Mouse (Mus musculus): Measurements from ENCODE around the gene Ttpal. TPM values are rescaled to one million over a fixed set of nuclear protein-coding genes. Genes with fewer than 3 reads are reported as not detected.
"Not testable (repeated sequence)": the region's sequence is repeated elsewhere in the genome, so short reads cannot be mapped to it uniquely, and the experiment has no call there.

Gene Ttpal
- total RNA-seq, 2 experiments from 2014 or later = 10.9 to 15.6 TPM

GRCm38 (mm10) chr2:163617232-163617863 lies 15.2 kb downstream of the Ttpal start:
- peak; percentile 8; the same call in 1 of the 2 replicates for ATAC-seq (replicated peaks; ENCODE audit: low FRiP score, low TSS enrichment, poor library complexity, severe bottlenecking)

GRCm38 (mm10) chr2:163617874-163618273 lies 15.8 kb downstream of the Ttpal start:
- no peak for ATAC-seq (replicated peaks; ENCODE audit: low FRiP score, low TSS enrichment, poor library complexity, severe bottlenecking)

GRCm38 (mm10) chr2:163620451-163620850 lies 18.3 kb downstream of the Ttpal start:
- ATAC-seq (replicated peaks; ENCODE audit: low FRiP score, low TSS enrichment, poor library complexity, severe bottlenecking) = no peak

- not testable (repeated sequence) for ATAC-seq (replicated peaks; ENCODE audit: low FRiP score, low TSS enrichment, poor library complexity, severe bottlenecking)
Measured at GRCm38 (mm10) chr2:163621401-163621800, 19.3 kb downstream of the Ttpal start.

- no peak for ATAC-seq (replicated peaks; ENCODE audit: low FRiP score, low TSS enrichment, poor library complexity, severe bottlenecking)
Measured at GRCm38 (mm10) chr2:163631223-163631622, 29.1 kb downstream of the Ttpal start.

DNA sequence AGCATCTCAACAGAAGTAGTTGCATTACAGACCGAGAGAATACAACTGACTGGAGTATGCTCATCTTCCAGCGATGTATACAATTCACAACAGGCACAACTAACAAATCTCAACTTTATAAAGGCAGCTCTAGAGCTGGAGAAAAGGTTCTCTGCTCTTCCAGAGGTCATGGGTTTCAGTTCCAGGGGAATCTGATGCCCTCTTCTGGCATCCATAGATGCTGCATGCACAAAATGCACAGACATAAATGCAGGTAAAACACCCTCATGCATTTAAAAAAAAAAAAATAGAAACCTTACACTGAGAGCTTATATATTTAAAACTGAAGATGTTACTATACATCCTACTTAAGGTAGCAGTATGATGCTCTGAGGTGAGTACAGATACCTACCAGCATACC lies 29.6 kb downstream of the Ttpal start:
- ATAC-seq (replicated peaks; ENCODE audit: low FRiP score, low TSS enrichment, poor library complexity, severe bottlenecking) = no peak

- ATAC-seq (replicated peaks; ENCODE audit: low FRiP score, low TSS enrichment, poor library complexity, severe bottlenecking) = no peak
Measured at GRCm38 (mm10) chr2:163634211-163634610, 32.1 kb downstream of the Ttpal start.

GRCm38 (mm10) chr2:163636057-163636456 lies 33.9 kb downstream of the Ttpal start:
- ATAC-seq (replicated peaks; ENCODE audit: low FRiP score, low TSS enrichment, poor library complexity, severe bottlenecking) = no peak

DNA sequence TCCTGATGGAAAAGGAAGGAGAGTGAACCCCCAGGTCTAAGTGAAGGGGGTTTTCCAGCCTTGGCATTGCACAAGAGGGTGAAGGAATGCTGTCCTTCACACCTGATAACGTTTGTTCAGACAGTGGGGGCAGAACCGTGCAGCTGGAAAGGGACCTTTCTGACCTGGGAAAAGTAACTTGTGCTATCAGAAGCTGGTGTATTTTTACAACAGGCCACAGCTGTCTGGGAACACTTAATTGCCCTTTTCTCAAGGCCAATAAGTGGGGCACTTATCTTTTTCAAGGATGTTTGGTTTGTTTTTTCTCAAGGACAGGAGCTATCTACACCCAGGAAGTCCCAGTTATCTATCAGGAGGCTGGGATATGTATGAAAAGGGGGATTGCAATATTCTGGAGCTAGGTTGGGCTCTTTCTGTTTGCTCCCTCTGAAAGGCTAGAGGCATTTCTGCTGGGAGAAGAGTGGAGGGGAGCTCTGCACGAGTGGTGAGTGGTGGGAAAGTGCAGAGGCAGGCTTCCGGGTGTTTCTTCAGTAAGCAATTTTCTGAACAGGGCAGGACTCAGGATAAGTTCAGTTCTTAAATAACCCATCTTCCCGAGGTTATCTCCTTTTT lies 35.6 kb downstream of the Ttpal start:
- no peak for ATAC-seq (replicated peaks; ENCODE audit: low FRiP score, low TSS enrichment, poor library complexity, severe bottlenecking)

DNA sequence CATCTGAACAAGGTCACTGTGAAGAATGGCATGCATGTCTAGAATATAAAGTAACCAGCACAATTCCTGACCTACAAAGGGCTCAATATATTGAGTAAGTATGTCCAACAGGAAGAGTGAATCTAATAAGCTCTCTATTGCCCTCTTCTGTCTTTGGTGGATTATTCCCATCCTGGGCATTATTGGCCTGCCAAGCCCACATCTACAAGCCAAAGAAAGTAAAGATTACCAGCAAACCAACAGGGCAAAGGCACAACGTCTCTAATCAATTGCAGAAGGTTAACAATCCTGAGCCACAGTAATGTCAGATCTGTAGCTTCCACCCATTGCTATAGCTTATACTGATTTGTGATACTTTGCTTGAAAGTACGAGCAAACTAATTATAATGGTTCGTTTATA lies 38.4 kb downstream of the Ttpal start:
- ATAC-seq (replicated peaks; ENCODE audit: low FRiP score, low TSS enrichment, poor library complexity, severe bottlenecking) = no peak

DNA sequence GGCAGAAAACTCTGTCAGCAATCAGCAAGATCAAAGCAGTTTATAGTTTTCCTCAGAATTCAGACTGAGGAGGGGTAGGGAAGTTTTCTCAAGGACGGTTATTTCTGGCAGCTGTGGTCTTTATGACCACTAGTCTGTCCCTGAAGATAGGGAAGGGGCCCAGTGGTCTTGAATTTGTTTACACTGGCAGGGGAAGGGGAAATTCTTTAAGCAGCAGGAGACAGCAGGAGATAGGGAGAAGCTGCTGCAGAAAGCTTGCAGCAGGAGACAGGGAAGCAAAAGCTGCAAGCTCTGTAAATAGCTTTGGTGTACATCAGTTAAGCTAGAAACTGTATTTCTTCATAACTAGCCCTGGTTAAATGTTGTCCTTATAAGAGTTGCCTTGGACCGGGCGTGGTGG lies 39.6 kb downstream of the Ttpal start:
- no peak for ATAC-seq (replicated peaks; ENCODE audit: low FRiP score, low TSS enrichment, poor library complexity, severe bottlenecking)

DNA sequence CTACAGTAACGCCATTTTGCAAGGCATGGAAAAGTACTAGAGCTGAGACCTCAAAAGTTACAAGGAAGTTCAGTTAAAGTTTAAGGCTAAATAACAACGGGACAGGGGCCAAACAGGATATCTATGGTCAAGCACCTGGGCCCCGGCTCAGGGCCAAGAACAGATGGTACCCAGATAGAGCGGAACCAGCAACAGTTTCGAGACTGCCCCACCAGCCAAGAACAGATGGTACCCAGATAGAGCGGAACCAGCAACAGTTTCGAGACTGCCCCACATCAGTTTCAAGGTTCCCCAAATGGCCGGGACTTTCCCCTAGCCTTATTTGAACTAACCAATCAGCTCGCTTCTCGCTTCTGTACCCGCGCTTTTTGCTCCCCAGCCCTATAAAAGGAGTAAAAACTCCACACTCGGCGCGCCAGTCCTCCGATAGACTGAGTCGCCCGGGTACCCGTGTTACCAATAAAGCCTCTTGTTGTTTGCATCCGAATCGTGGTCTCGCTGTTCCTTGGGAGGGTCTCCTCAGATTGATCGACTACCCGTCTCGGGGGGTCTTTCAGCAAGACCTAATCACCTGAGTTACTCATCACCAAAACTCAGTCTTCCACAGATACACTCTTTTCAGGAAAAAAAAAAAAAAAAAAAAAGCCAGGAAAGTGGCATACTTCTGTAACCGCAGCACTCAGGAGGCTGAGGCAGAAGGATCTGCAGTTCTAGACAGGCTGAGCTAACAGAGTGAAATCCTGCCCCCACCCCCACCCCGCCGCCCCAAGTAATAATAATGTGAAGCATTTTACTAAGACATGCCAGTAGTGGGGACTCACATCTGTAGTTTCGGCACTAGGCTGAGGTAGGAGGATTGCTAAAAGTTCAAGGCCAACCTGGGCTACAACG lies 40.8 kb downstream of the Ttpal start:
- peak; percentile 50 for ATAC-seq (replicated peaks; ENCODE audit: low FRiP score, low TSS enrichment, poor library complexity, severe bottlenecking)

DNA sequence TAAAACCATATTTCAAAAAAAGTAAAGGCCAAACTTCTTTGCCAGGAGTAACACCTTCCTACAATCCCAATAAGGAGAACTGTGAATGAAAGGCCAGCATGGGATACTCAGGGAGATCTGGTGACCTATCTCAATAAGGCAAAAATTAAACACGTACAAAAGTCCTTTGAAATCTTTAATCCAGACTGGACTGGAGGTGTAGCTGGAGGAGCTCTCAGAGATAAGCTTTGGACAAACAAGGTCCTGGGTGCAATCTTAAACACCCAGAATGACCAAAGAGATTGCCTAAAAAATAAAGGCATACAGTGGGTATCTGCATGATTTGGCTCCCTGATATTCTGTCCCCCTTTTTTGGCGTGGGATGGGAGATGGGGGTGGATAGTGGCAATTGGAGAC lies 41.5 kb downstream of the Ttpal start:
- ATAC-seq (replicated peaks; ENCODE audit: low FRiP score, low TSS enrichment, poor library complexity, severe bottlenecking) = 0 out of 2 replicates have a peak, but pooled peaks have one; percentile 0

DNA sequence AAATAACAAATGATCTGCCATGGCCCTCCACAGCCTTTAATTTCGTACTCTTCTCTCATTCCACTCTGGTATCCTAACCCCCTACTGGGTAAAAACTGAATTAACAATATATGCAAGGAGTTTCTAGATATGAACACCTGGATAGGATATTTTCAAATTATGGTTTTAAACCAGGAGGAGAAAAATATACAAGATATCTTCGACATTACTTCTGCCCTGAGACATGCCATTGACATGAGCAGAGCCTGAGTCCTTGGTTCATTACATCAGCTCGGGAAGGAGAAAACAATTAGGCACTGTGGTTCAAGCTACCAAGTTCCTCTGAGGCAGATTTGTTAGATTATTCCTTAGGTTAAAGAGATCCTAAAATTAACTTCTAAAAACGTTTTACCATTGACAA lies 41.9 kb downstream of the Ttpal start:
- 0 out of 2 replicates have a peak, but pooled peaks have one; percentile 7 for ATAC-seq (replicated peaks; ENCODE audit: low FRiP score, low TSS enrichment, poor library complexity, severe bottlenecking)

- peak; percentile 77 for ATAC-seq (replicated peaks; ENCODE audit: low FRiP score, low TSS enrichment, poor library complexity, severe bottlenecking)
Measured at GRCm38 (mm10) chr2:163644575-163645385, 42.7 kb downstream of the Ttpal start, which contains the start of gene Serinc3. Gene Serinc3 (minus strand): TSS chr2:163645131.

- ATAC-seq (replicated peaks; ENCODE audit: low FRiP score, low TSS enrichment, poor library complexity, severe bottlenecking) = no peak
Measured at GRCm38 (mm10) chr2:163645700-163646460, 43.8 kb downstream of the Ttpal start.

DNA sequence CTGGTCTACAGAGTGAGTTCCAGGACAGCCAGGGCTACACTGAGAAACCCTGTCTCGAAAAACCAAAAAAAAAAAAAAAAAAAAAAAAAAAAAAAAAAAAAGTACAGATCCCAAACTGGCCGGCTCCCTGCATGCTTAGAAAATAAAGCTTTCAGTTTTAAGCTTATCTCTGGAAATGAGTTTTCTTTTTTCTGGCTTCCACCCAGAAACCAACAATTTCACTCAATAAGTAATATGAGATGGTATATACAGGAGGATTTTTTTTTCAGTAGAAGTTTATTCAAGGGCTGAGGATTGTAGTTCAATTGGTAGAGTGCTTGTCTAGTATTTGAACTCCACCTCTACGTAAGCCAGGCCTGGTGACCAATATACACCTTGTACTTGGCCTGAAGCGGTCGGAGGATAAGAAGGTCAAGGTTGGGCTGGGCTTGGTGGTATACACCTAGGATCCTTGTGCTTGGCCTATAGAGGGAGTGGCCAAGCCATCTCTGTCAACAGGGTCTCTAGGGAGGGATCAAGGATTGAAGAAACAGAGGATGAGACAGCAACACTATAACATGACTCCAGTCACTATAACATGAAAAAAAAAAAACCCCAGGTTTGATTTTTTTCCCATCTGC lies 44.5 kb downstream of the Ttpal start:
- ATAC-seq (replicated peaks; ENCODE audit: low FRiP score, low TSS enrichment, poor library complexity, severe bottlenecking) = no peak

GRCm38 (mm10) chr2:163655699-163656098 lies 53.6 kb downstream of the Ttpal start:
- not testable (repeated sequence) for ATAC-seq (replicated peaks; ENCODE audit: low FRiP score, low TSS enrichment, poor library complexity, severe bottlenecking)

All from megakaryocyte-erythroid progenitor cell, adult 5-6 weeks (primary cell).